ENCODE assay signal across 19 mouse cellular contexts in the genomic region with DNA sequence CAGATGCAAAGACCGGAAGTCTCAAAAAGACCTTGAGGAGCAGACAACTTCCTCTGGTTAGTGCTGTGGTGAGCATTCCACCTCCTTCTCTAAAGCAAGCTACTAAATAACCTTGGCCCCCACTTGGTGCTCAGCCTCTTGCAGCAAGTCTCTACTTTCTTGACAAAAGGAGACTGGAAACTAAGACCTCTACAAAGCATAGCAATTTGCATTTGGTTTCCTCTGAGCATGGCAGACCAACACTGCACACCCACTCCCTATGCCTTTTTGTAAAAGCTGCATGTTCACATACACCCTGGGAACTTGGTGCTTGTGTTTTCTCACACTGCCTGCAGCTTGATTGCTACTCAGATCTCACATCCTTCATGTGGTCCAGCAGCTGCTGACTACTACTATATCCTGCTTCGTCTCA. TPM values are rescaled to one million over a fixed set of nuclear protein-coding genes. Genes with fewer than 3 reads are reported as not detected.
A peak's percentile ranks its signal among the peaks of the same experiment; 100 is the strongest.
DNase-seq lines count a peak whose midpoint lies in the region; ATAC-seq and TF ChIP-seq lines count a peak whose summit lies in the region.
"Had no signal": no experiment of that assay in that cellular context is flagged by ENCODE, and none has a peak within 500 bp of the region (broad histone marks: within the 10 kb centered on the region; RNA-seq: fewer than 3 reads in every experiment).

No protein-coding gene starts in this region.

- 91% methylated on average over 2 of the region's 2 CpGs for WGBS in forebrain, embryonic 10.5 days
- 68% methylated on average over 2 of the region's 2 CpGs for WGBS in intestine, postnatal 0 days

- no peaks in the 10 kb centered on the region for H3K4me1 ChIP-seq in forebrain, embryonic 10.5 days
- H3K4me1 ChIP-seq in intestine, postnatal 0 days (replicated peaks; ENCODE audit: control insufficient read depth, insufficient read depth, low read length), result no peaks in the 10 kb centered on the region
- H3K4me1 ChIP-seq: embryonic facial prominence, embryonic 10.5 days; limb, embryonic 12.5 days had no signal

- no peak overlapping the region for H3K9ac ChIP-seq in intestine, postnatal 0 days (ENCODE audit: low read depth, low read length)
- H3K9ac ChIP-seq: limb, embryonic 12.5 days had no signal

- H3K4me2 ChIP-seq in intestine, postnatal 0 days (replicated peaks; ENCODE audit: low read depth), result no peak overlapping the region
- H3K4me2 ChIP-seq: limb, embryonic 12.5 days had no signal

- H3K4me3 ChIP-seq in forebrain, embryonic 10.5 days, result no peak overlapping the region
- H3K4me3 ChIP-seq in intestine, postnatal 0 days (ENCODE audit: low read depth, low read length), result no peak overlapping the region
- H3K4me3 ChIP-seq: embryonic facial prominence, embryonic 10.5 days; limb, embryonic 12.5 days had no signal

- peak; percentile 40 to 46 for DNase-seq in B cell, adult 2 months
- peak; percentile 50 to 64 for DNase-seq in CD8-positive naive resting alpha-beta T cell, adult 2 months (ENCODE audit: low read depth in 2 of 2, low spot score in 2 of 2)
- peak; percentile 60 for DNase-seq in splenic B cell, adult 2 months (ENCODE audit: low read depth, low spot score)
- DNase-seq in adrenal gland, adult 2 months, result no peak
- no peak for DNase-seq in gastrocnemius, postnatal 25 days
- DNase-seq in forebrain, embryonic 10.5 days (ENCODE audit: extremely low spot score, low spot score), result no peak
- DNase-seq: adrenal gland, postnatal 10 days; cerebellum, postnatal 10 days; heart, postnatal 10 days; kidney, postnatal 25 days; lung, adult 18-20 months; right cerebral cortex, postnatal 4 days had no signal

- H3K9me3 ChIP-seq in forebrain, embryonic 10.5 days, result no peaks in the 10 kb centered on the region
- no peaks in the 10 kb centered on the region for H3K9me3 ChIP-seq in intestine, postnatal 0 days (ENCODE audit: control insufficient read depth)
- H3K9me3 ChIP-seq: embryonic facial prominence, embryonic 10.5 days; limb, embryonic 12.5 days had no signal

- H3K36me3 ChIP-seq in splenic B cell, adult 2 months (ENCODE audit: control insufficient read depth, insufficient read depth, low read length, poor library complexity, severe bottlenecking), result no peaks in the 10 kb centered on the region
- no peaks in the 10 kb centered on the region for H3K36me3 ChIP-seq in forebrain, embryonic 10.5 days (replicated peaks)
- H3K36me3 ChIP-seq in intestine, postnatal 0 days (ENCODE audit: control insufficient read depth, insufficient read depth), result no peaks in the 10 kb centered on the region
- H3K36me3 ChIP-seq: embryonic facial prominence, embryonic 10.5 days; limb, embryonic 12.5 days had no signal

- peaks cover 1% of the 10 kb centered on the region for H3K27me3 ChIP-seq in splenic B cell, adult 2 months (ENCODE audit: control insufficient read depth, insufficient read depth, low read length, poor library complexity, severe bottlenecking)
- no peaks in the 10 kb centered on the region for H3K27me3 ChIP-seq in forebrain, embryonic 10.5 days (ENCODE audit: poor library complexity, severe bottlenecking)
- H3K27me3 ChIP-seq in intestine, postnatal 0 days (replicated peaks; ENCODE audit: control insufficient read depth, insufficient read depth, low read length), result no peaks in the 10 kb centered on the region
- H3K27me3 ChIP-seq: limb, embryonic 12.5 days had no signal

- ATAC-seq in megakaryocyte, adult 5-6 weeks (ENCODE audit: poor library complexity, severe bottlenecking), result peak; percentile 70
- ATAC-seq in intestine, postnatal 0 days, result no peak

- TF ChIP-seq CTCF in intestine, postnatal 0 days (IDR thresholded peaks at IDR 0.05; ENCODE audit: low read depth), result no peak

- no peak overlapping the region for H3K27ac ChIP-seq in forebrain, embryonic 10.5 days
- H3K27ac ChIP-seq in intestine, postnatal 0 days (ENCODE audit: low read depth, low read length), result no peak overlapping the region
- H3K27ac ChIP-seq: embryonic facial prominence, embryonic 10.5 days; limb, embryonic 12.5 days had no signal

RNA-seq across cellular contexts. Expression of a gene that starts 20.1 kb away (rescaled TPM):
- 10.6 and 14.0 TPM in 2 replicates for total RNA-seq in megakaryocyte, adult 5-6 weeks (2015)
- 20.3 and 20.7 TPM in 2 replicates for total RNA-seq in megakaryocyte, adult 5-6 weeks (2017)
- 1 to 10 TPM; 3.2 to 4.3 TPM for total RNA-seq in adrenal gland, adult 2 months (2021)
- 1.5 and 1.8 TPM in 2 replicates for polyA plus RNA-seq in adrenal gland, adult 2 months (2012; rRNA removed)
- total RNA-seq in gastrocnemius, postnatal 25 days (2021), result under 1 TPM; 0.13 to 0.27 TPM
- polyA plus RNA-seq in forebrain, embryonic 10.5 days (2016; fragmentation: Nextera tagmentation; extraction: Ambion mirVana), result 1.2 and 2.0 TPM in 2 replicates
- 24.0 and 25.4 TPM in 2 replicates for polyA plus RNA-seq in intestine, postnatal 0 days (2015; fragmentation: Nextera tagmentation; extraction: Ambion mirVana)

RNA-seq across cellular contexts. Expression of a gene that starts 56.1 kb away (rescaled TPM):
- not detected in 2 replicates for total RNA-seq in megakaryocyte, adult 5-6 weeks (2015)
- total RNA-seq in megakaryocyte, adult 5-6 weeks (2017), result not detected in 2 replicates
- total RNA-seq in adrenal gland, adult 2 months (2021), result not detected
- polyA plus RNA-seq in adrenal gland, adult 2 months (2012; rRNA removed), result not detected in 2 replicates
- total RNA-seq in gastrocnemius, postnatal 25 days (2021), result not detected
- polyA plus RNA-seq in forebrain, embryonic 10.5 days (2016; fragmentation: Nextera tagmentation; extraction: Ambion mirVana), result not detected in 2 replicates
- polyA plus RNA-seq in intestine, postnatal 0 days (2015; fragmentation: Nextera tagmentation; extraction: Ambion mirVana), result 1.4 and 1.5 TPM in 2 replicates
- total RNA-seq: adrenal gland, postnatal 10 days; gastrocnemius, postnatal 4 days; heart, postnatal 10 days; layer of hippocampus, postnatal 14 days had no signal
- polyA plus RNA-seq: embryonic facial prominence, embryonic 10.5 days; limb, embryonic 12.5 days; testis, adult 2 months had no signal

Comparison
In these comparisons a context has a peak if more than half of its experiments do, and no peak if none do; other contexts are left out.
1. DNase-seq: peak in B cell, adult 2 months (2 of 2), CD8-positive naive resting alpha-beta T cell, adult 2 months (2 of 2) and splenic B cell, adult 2 months (single experiment); none in adrenal gland, adult 2 months (single experiment), gastrocnemius, postnatal 25 days (single experiment) and forebrain, embryonic 10.5 days (single experiment).